Mouse (Mus musculus) G1E (cell line): ENCODE data around the gene Prcc.

Experiments used
- CTCF ChIP-seq: IDR thresholded peaks from 2 replicates; pipeline ENCODE4 v1.5.1; 2012; ENCODE audit warnings: low read depth, low read length, inconsistent platforms, mixed read lengths
- GATA1 ChIP-seq: IDR thresholded peaks from 2 replicates; pipeline ENCODE4 v1.6.1; 2012; ENCODE audit warnings: borderline replicate concordance, low read length, inconsistent platforms, mixed read lengths

GRCm38 (mm10) chr3:87857666-87858065, 27.7 kb downstream of the Prcc start:
- no peak for TF ChIP-seq CTCF
- TF ChIP-seq GATA1 = no peak
